In genomic region chr13:109555513-109555912, GRCm38 (mm10) we compare ENCODE assay signal across 25 mouse cellular contexts.
DNase-seq lines count a peak whose midpoint lies in the region; ATAC-seq and TF ChIP-seq lines count a peak whose summit lies in the region.
"Had no signal": no experiment of that assay in that cellular context is flagged by ENCODE, and none has a peak within 500 bp of the region (broad histone marks: within the 10 kb centered on the region; RNA-seq: fewer than 3 reads in every experiment).

No protein-coding gene starts in this region.

- TF ChIP-seq CTCF in midbrain, postnatal 0 days (IDR thresholded peaks at IDR 0.05): no peak

- no peak overlapping the region for H3K4me2 ChIP-seq in kidney, embryonic 16.5 days (replicated peaks; ENCODE audit: low read depth, low read length)
- H3K4me2 ChIP-seq in midbrain, postnatal 0 days (ENCODE audit: low read depth, low read length, poor library complexity, severe bottlenecking): no peak overlapping the region
- H3K4me2 ChIP-seq: embryonic facial prominence, embryonic 12.5 days; liver, embryonic 15.5 days; stomach, embryonic 15.5 days had no signal

- H3K27ac ChIP-seq in kidney, embryonic 16.5 days (ENCODE audit: low read length): no peak overlapping the region
- H3K27ac ChIP-seq in midbrain, postnatal 0 days (ENCODE audit: low read depth, low read length): no peak overlapping the region
- H3K27ac ChIP-seq: embryonic facial prominence, embryonic 12.5 days; heart, adult 2 months; liver, embryonic 15.5 days; stomach, embryonic 15.5 days had no signal

- no peaks in the 10 kb centered on the region for H3K27me3 ChIP-seq in kidney, embryonic 16.5 days (ENCODE audit: insufficient read depth, low read length)
- no peaks in the 10 kb centered on the region for H3K27me3 ChIP-seq in midbrain, postnatal 0 days (ENCODE audit: insufficient read depth, low read length)
- H3K27me3 ChIP-seq: CH12.LX; embryonic facial prominence, embryonic 12.5 days; liver, embryonic 15.5 days; megakaryocyte, embryonic 14.5 days; stomach, embryonic 15.5 days had no signal

- no peak for ATAC-seq in kidney, embryonic 16.5 days (ENCODE audit: low FRiP score, low TSS enrichment)
- no peak for ATAC-seq in midbrain, postnatal 0 days (ENCODE audit: low FRiP score)
- ATAC-seq: forebrain, embryonic 14.5 days; hindbrain, embryonic 16.5 days; intestine, embryonic 16.5 days had no signal

- H3K9ac ChIP-seq in kidney, embryonic 16.5 days (replicated peaks; ENCODE audit: low read length): no peak overlapping the region
- H3K9ac ChIP-seq in midbrain, postnatal 0 days (replicated peaks; ENCODE audit: low read length, poor library complexity, severe bottlenecking): no peak overlapping the region
- H3K9ac ChIP-seq: embryonic facial prominence, embryonic 12.5 days; liver, embryonic 15.5 days; stomach, embryonic 15.5 days had no signal

- no peaks in the 10 kb centered on the region for H3K9me3 ChIP-seq in kidney, embryonic 16.5 days (ENCODE audit: low read length)
- no peaks in the 10 kb centered on the region for H3K9me3 ChIP-seq in midbrain, postnatal 0 days (ENCODE audit: low read length)
- H3K9me3 ChIP-seq: embryonic facial prominence, embryonic 12.5 days; liver, embryonic 15.5 days; megakaryocyte, embryonic 14.5 days; stomach, embryonic 15.5 days had no signal

- H3K4me3 ChIP-seq in kidney, embryonic 16.5 days (ENCODE audit: low read length): no peak overlapping the region
- no peak overlapping the region for H3K4me3 ChIP-seq in midbrain, postnatal 0 days (ENCODE audit: low read depth, low read length)
- H3K4me3 ChIP-seq: embryonic facial prominence, embryonic 12.5 days; heart, adult 2 months; liver, embryonic 15.5 days; megakaryocyte, embryonic 14.5 days; myocyte; stomach, embryonic 15.5 days had no signal

- no peaks in the 10 kb centered on the region for H3K36me3 ChIP-seq in kidney, embryonic 16.5 days (ENCODE audit: insufficient read depth, low read length)
- H3K36me3 ChIP-seq in midbrain, postnatal 0 days (ENCODE audit: insufficient read depth, low read length): no peaks in the 10 kb centered on the region
- H3K36me3 ChIP-seq: embryonic facial prominence, embryonic 12.5 days; liver, embryonic 15.5 days; stomach, embryonic 15.5 days had no signal

- 62% methylated on average over 5 of the region's 5 CpGs for WGBS in kidney, embryonic 16.5 days
- 87% methylated on average over 5 of the region's 5 CpGs for WGBS in midbrain, postnatal 0 days

- no peaks in the 10 kb centered on the region for H3K4me1 ChIP-seq in kidney, embryonic 16.5 days (ENCODE audit: insufficient read depth, low read length)
- H3K4me1 ChIP-seq in midbrain, postnatal 0 days (ENCODE audit: insufficient read depth, low read length): peaks cover 2% of the 10 kb centered on the region; the same call in 1 of the 2 replicates
- H3K4me1 ChIP-seq: embryonic facial prominence, embryonic 12.5 days; liver, embryonic 15.5 days; stomach, embryonic 15.5 days had no signal

- DNase-seq in kidney, adult 11 months: peak; percentile 86
- peak; percentile 72 for DNase-seq in cerebellum, adult 11-12 months
- DNase-seq in cerebellum, postnatal 36 days: peak; percentile 61 to 64
- DNase-seq in kidney, postnatal 14 days: peak; percentile 84
- DNase-seq in thymus, postnatal 4 days: no peak
- no peak for DNase-seq in midbrain, postnatal 0 days (ENCODE audit: low spot score)
- no peak for DNase-seq in layer of hippocampus, adult 11-12 months (ENCODE audit: low spot score)
- DNase-seq: adrenal gland, postnatal 36 days; gastrocnemius, postnatal 25 days; heart, adult 2 months; heart, postnatal 4 days; lung, postnatal 14 days; midbrain, embryonic 14.5 days; right cerebral cortex, postnatal 25 days; thymus, adult 2 months had no signal

Comparison
In these comparisons a context has a peak if more than half of its experiments do, and no peak if none do; other contexts are left out.
1. DNase-seq: peak in kidney, adult 11 months (single experiment), cerebellum, adult 11-12 months (single experiment), cerebellum, postnatal 36 days (2 of 2) and kidney, postnatal 14 days (single experiment); none in thymus, postnatal 4 days (single experiment), midbrain, postnatal 0 days (single experiment) and layer of hippocampus, adult 11-12 months (single experiment).